Mouse (Mus musculus) left cerebral cortex, adult 11 months (tissue): ENCODE data around the gene Igf2bp2.

Experiments
- DNase-seq: peaks from one replicate; pipeline ENCODE4 v3.0.0; 2022; ENCODE audit warnings: low spot score

Gene Igf2bp2

DNA sequence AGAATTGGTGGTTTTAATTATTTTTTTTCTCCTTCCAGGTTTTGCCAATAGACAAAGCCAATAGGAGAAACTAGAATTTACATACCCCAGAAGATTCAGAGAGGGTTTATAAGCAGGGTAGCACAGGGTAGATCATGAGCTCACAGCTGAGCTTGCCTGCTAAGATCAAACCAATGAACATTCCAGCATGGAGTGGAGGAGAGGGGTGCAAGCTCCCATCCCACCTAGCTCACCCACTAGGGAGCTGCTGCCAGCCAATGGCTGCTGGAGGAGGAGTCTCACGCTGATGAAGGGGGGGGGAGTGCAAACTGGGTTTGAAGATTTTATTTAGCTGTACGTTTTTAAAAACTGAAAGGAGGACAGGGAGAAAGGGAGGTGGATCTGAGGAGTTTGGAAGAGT, 14.0 kb downstream of the Igf2bp2 start:
- no peak for DNase-seq

DNA sequence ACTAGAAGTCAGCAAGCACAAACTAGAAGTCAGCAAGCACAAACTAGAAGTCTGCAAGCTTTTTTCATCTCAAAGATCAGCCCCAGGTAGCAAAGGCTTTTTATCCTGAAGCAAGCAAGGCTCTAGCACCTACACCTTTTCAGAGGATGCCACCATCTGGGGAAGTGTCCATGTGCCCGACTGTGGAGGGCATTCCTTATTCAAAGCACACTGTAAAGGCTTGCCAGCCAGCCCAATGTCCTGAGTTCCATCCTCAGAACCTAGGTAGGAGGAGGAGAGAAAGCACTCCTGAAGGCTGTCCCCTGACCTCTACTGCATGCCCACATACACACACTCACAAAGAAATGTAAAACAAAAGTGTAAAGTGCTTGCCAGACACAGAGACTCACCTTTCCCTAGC, 16.0 kb downstream of the Igf2bp2 start:
- DNase-seq: no peak

DNA sequence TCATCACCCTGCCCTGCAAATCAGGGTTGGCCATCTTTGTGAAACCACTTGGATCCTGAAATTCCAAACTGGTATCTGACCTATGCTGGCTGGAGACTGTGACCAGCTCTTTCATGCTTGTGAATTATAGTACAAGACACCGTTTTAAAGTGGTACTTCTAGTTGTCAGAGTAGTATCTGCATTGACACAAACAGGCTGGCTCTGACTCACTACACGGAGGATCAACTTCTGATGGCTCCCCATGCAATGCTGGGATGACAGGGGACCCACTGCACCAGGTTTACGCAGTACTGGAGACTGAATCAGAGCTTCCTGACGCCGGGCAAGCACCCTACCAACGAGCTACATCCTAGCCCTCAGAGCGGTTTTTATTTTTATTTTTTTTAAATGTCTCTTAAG, 17.0 kb downstream of the Igf2bp2 start:
- DNase-seq: no peak

DNA sequence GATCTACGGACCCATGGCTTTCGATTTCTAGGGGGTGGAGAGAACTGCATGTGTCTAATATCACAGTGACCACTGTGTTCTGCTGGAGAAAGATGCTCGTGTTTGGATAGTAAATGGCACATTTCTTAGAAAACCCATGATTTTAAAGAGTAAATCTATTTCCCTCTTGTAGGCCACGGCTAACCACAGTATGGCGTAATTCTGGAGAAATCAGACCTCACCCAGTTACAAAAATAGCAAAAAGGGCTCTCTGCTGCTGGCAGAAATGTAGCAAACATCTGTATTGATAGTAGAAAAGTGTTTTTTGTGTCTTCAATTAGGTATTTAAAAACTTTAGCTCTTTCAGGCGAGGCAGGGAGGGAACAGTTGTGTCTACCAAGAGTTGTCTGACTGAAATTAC, 18.6 kb downstream of the Igf2bp2 start:
- DNase-seq: no peak

DNA sequence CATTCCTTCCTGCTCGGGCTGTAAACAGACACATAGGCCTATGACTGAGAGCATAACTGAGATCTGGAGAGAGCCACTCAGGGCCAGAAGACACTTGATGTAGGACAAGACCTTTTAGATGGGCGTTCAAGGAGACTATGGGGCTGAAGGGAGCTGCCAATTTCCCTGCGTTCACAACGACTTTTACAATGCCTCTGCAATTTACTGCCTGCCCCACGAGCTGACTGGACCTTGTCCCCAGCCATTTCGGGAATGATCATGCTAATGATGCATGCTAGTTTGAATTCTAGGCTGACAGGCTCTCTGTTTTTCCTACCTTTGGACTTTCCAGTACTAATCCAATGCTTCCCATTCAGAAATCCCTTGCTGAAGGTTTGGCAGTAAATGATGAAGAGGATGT, 22.2 kb downstream of the Igf2bp2 start:
- no peak for DNase-seq

DNA sequence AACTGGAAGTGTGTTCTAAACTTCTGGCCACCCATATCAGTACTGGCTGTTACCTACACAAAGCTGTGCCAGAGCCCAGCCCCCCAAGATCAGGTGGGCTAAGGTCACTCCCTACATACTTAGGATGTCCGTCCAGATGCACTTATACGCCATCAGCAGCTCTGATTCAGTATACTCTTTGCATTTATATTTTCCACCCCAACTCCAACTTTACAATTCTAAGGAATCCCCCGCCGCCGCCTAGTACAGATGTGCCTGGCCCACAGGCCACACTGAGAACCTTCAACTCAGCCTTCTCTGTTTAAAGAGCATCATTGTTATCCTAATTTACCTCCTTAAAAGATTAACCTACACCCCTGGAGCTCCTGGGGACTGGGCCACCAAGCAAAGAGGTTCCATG, 23.3 kb downstream of the Igf2bp2 start:
- DNase-seq: no peak

DNA sequence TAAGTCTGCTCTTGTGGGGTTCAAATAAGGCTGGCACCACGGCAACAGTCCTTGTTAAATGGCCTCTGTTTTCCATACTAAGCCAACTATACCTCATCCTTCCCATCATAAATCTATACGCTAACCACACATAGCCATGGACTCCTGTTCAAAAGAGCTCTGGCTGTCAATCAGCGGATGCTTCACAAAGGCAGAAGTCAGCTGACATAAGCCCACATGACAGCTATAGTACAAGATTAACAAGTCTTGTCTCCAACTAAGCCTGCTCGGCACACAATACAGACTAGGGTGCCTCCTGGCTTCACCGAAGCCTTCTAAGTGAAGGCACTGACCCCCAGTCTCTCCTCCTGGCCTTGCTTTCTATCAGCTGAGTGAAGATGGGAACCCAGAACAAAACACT, 26.9 kb downstream of the Igf2bp2 start:
- DNase-seq: no peak

DNA sequence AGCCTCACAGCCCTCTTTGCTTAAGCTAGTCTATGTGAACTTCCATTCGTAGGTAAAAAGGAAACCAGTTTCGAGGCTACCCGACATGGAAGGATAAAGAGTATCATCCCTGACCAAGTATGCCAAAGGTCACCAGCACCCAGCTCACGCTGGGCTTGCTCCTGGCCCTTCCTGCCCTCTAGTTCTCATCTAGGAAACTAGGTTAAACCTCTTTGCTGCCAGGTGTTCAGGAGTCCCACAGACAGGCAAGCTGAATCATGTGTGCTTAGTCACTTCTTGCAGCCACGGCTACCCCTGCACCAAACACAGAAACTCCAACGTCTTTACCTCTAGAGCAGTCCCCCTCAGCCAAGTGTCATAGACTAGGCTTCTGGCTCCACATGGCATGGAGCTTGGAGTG, 31.8 kb downstream of the Igf2bp2 start:
- no peak for DNase-seq

DNA sequence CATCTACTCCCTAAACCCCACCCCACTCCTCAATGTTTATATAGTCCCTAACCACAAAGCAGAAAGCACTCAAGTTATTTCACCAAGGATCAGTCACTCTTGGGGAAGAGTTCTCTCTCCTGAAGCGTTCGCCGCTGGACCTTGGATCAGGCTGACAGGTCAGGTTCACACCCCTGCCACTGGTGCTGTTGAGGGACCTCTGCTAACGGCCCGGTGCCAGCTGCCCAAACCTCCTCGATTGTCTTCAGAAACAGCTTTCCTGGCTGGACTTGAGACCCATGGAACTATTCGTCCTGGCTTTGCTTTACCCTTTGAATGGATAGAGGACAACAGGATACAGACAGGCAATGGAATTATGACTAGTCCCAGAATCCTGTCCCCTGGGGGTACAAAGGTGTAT, 33.6 kb downstream of the Igf2bp2 start:
- no peak for DNase-seq

DNA sequence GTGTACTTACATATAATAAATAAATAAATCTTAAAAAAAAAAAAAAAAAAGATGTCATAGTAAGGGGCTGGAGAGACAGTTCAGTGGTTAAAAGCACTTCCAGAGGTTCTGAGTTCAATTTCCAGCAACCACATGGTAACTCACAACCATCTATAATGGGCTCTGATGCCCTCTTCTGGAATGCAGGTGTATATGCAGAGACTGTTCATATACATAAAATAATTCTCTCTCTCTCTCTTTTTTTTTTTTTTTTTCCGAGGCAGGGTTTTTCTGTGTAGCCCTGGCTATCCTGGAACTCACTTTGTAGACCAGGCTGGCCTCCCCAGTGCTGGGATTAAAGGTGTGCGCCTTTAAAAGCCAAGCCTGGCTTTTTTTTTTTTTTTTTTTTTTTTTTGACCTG, 34.5 kb downstream of the Igf2bp2 start:
- DNase-seq: no peak

DNA sequence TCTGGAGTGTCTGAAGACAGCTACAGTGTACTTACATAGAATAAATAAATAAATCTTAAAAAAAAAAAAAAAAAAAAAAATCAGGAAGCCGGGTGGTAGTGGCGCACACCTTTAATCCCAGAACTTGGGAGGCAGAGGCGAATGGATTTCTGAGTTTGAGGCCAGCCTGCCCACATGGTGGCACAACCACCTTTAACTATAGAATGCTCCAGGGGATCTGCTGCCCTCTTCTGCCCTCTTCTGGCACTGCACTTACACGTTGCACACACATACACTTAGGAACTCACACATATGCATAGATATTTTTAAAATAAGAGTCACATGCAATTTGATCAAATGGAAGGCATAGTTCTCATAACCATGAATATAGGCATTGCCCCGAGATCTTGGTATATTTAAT, 35.3 kb downstream of the Igf2bp2 start:
- DNase-seq: no peak

DNA sequence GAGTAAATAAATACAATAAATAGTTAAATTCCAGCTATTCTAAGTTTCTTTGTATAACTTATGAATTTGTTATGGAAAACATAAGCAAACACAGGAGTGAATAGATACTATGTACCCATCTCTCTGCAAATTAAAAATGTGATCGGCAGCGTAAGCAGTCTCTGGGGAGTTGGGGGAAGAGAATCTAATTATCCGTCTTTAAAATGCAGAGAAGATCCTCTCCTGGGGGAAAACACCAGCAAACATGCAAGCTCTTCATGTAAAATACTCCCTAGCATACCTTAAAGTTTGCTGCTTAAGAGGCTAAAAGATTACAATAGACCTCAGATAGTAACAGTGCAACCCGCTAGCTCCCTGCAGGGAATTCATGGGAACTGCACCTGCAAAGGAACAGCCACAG, 36.2 kb downstream of the Igf2bp2 start:
- DNase-seq: no peak

DNA sequence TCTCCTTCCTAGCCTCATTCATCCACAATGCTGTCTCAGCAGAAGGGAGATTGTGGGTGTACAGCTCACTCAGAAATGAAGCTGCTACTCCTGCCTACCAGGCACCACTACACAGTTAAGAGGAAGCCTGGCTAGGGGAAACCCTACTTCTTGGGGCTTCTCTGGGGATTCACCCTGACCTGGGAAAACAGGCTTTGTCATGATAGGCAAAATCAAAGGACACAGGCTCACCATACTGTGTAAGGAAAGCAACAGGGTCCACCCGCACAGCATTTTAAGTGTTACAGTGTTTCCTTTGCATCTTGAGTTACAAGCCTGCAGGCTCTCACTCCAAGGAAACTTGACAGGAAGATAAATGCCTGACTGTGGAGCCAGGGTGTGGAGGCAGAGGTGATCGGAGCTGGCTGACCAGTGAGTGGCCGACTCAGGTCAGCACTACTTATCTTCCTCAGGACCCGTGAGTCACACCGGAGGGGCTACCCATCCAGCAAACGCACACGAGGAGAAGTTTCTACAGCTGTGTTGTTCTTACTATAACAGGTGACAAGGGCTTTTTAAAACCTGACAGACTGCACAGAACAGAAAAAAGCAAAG, 38.7 kb downstream of the Igf2bp2 start:
- no peak for DNase-seq

DNA sequence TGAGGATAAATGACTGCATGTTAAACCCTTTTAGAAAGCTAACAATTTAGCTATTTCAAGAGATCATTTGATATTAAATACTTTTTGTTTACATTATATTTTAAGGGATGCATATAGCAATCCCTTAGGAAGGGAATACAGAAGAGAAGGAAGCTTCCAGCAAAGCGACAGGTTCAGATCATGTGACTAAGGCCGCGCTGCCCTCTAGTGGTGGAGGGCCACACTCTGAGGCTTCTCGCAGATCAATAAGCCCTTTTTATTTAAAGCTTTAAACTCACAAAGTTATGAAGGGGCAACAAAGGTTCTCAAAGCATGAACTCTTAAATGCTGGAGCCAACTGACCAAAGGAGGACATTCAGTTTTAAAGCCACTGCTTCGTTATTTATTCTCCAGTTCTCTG, 39.4 kb downstream of the Igf2bp2 start:
- DNase-seq: no peak

DNA sequence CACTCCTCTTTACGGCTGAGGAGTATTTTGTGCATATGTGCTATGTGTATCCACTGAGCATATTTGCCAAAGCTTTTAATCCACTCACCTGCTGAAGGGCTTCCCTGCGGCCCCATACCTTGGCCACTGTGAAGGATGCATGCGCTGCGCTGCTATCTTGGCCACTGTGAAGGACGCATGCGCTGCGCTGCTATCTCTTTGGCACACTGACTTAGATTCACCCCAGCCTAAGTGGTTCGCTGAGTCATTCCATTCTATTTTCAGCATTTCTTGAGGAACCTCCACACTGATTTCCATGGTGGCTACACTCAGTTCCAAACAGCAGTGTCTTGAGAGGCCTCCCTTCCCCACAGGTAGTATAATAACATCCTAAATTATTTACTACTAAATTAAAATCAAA, 42.0 kb downstream of the Igf2bp2 start:
- DNase-seq: no peak

DNA sequence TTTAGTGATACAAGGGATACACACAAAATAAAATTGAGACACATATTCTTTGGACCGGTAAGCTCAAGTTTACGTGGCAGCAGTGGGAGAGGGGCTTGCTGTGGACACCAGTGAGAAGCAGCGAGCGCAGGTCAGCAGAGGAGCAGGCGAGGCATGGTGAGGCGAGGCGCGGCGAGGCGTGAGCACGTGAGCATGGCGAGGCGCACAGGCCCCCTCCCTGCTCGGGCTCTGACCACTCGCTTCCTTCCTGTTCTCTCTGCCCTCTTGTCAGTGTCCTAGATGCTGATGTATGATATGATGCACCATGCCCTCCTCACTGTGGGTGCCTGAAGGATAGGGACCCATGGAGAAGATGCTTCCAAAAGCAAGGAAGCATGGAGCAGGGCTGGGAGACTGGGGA, 43.6 kb downstream of the Igf2bp2 start:
- DNase-seq: no peak

DNA sequence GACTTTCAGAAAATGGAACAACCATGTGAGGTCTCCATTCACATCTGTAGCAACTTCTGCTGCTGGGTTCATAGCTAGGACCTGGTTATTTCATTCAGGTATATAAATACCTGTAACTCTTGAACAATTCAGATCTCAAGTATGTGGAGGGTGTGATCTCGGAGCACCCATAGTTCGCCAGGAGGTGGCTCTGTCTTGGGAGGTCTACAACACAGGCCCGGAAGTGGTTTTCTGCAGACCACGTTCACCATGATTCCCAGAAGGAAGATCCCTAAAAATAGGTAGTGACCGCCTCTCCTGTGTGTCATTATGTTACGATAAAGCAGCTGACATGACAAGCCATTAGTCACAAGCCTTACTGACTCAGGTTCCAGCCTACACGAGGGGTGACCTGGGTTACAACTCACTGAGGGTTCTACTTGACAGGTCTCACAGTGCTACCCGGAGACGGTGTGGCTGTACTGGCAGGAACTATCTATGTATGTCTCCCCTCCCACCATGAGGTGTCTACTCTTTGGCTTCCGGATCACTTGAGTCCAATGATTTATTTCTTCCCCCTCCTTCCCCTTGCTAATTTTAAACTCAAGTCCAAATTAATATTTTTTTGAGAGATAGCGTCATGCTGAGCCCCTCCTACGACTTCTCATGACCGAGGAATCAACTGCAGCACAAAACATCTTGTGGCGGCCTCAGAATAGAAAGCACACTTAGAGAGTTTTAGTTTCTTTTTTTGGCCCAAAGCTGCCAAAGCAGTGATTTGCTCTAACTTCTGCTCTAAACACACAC, 44.2 kb downstream of the Igf2bp2 start:
- DNase-seq: peak; percentile 23

DNA sequence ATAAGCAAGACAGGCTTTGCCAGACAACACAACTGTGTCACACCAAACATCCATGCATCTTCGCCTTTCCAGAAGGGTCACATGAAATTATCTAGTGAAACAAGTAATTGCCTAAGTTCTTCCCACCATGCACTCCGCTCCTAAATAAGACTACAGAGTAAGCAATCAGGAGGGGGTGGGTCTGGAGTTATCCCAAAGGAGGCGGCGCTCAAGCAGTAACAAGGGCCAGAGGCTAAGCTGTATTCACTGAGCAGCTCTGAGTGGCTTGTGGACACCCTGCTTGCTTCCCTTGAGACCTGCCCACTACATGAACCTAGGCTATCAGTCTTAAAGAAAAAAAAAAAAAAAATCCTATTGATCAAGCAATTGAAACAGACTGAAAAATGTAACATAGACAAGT, 44.9 kb downstream of the Igf2bp2 start:
- DNase-seq: no peak

DNA sequence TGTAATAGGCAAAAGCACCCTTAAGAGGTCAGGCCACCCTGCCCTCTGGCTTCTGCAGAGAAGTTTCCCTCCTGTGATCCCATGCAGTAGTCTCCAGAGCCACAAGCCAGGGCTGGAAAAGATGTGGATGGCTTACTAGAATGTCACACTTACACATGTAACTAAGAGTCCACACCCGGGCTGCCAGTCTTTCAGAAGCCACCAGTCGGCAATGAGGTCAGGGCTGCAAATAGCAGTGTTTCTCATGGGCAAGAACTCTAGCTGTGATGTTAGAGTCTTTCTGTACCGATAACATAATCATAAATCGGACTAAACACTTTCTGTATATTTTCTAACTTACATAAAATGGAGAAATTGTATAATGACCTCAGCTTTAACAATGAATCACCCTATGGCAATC, 46.4 kb downstream of the Igf2bp2 start:
- DNase-seq: no peak

DNA sequence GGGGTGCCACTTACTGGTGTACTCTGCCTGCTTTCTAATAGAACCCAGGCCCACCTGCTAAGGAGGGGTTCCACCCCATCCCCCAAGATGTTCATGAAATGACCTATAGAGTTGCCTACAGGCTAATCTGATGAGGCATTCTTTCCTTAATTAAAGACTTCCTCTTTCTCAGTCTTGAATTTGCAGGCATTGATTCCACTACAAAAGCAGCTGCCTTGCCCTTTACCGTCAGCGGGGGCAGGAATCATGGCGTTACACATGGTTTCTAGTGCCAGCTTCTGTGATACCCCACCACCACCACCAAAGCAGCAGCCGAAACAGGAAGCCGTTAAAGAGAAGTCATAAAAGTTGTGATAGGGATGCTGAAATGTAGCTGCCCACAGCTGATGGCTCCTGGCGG, 47.0 kb downstream of the Igf2bp2 start:
- no peak for DNase-seq

DNA sequence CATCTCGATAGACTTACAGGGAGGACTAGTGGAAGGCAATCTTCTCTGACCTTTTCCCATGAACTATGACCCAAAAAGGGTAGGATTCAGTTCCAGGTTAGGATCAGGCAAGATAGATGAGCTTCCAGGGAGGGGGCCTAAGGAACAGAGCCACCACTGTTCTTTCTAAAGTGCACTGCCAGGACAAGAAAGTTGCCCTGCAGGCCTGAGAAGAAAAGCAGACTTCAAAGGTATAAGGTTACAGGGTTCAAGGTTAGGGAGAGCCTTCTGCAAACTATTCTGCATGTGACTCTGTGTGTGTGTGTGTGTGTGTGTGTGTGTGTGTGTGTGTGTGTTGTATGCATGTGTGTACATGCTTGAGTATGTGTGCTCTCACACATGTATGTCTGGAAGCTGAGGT, 53.1 kb downstream of the Igf2bp2 start:
- DNase-seq: no peak

DNA sequence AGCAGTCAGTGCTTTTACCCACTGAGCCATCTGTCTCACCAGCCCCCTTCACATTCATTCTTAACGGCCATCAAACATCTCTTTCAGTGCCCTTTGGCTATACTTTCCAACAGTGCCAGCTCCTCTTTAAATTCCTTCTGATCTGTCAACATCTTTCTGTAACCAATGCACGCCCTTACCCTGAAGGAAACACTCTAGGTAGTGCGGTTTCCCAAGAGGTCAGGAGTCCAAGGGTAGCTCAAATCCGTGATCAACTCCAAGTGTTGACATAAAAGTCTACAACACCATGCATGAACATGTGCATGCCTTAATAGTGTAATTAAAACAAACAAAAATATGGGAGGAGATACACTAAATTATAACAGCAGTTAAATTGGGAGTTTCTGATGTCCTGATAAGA, 53.9 kb downstream of the Igf2bp2 start:
- no peak for DNase-seq

DNA sequence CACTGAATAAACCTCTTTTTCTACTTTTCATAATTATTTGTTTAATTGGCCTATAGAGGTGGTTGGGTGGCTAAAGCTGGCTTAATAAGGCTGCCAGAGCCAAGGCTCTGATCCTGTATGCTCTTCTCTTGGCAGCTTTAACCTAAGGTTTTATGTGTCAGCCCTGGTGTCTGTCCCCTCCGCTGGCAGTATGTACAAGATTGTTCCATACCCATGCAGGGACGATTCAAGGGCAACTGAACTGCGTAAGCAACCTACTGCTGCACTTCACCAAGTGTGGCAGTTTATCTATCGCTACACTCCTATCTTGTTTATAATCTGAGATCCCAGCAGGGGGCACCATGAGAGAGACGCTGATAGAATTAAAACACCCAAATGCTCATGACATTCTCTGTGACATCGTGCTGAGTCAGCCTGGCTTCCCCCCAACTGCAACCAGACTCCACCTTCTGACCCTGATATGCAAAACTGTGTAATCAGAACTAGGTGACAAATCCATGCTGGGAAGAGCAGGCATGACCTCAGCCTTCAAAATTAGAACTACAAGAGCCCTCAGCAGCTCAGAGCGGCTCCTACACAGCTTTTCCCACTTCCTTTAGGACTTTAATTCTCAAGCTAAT, 55.1 kb downstream of the Igf2bp2 start:
- no peak for DNase-seq
